Mouse (Mus musculus) limb, embryonic 14.5 days (tissue): ENCODE results near the gene Rps6ka1. TPM values are rescaled to one million over a fixed set of nuclear protein-coding genes. Genes with fewer than 3 reads are reported as not detected.
A peak's percentile ranks its signal among the peaks of the same experiment; 100 is the strongest.

Source experiments
- ATAC-seq: fragments of 200-750 bp; cut with Nextera tagmentation; 2 replicates; pipeline ENCODE4 v1.8.0; 2017; ENCODE audit warnings: low read depth, moderate number of reproducible peaks, moderate TSS enrichment; ENCODE audit not compliant: low FRiP score
- DNase-seq: peaks from one replicate; pipeline ENCODE4 v3.0.0-alpha.2; 2015; ENCODE audit warnings: low spot score
- H3K27ac ChIP-seq: fragments of 300-500 bp; sonication (generic); replicated peaks from 2 replicates; pipeline ENCODE4 v1.5.1; 2014; ENCODE audit warnings: low read depth, mild to moderate bottlenecking, low read length, moderate library complexity, mixed read lengths
- H3K27me3 ChIP-seq: fragments of 300-500 bp; sonication (generic); 2 replicates; pipeline ENCODE4 v1.6.1; 2014; ENCODE audit warnings: low read length, mixed read lengths; ENCODE audit not compliant: control insufficient read depth, insufficient read depth
- H3K36me3 ChIP-seq: fragments of 300-500 bp; sonication (generic); 2 replicates; pipeline ENCODE4 v1.6.1; 2014; ENCODE audit warnings: mild to moderate bottlenecking, low read length, moderate library complexity, mixed read lengths; ENCODE audit not compliant: control insufficient read depth, insufficient read depth
- H3K4me1 ChIP-seq: fragments of 300-500 bp; sonication (generic); 2 replicates; pipeline ENCODE4 v1.6.1; 2014; ENCODE audit warnings: antibody characterized with exemption, low read length, mixed read lengths; ENCODE audit not compliant: control insufficient read depth, insufficient read depth
- H3K4me2 ChIP-seq: fragments of 300-500 bp; sonication (generic); replicated peaks from 2 replicates; pipeline ENCODE4 v1.6.1; 2014; ENCODE audit warnings: low read depth, mild to moderate bottlenecking, low read length, moderate library complexity; ENCODE audit not compliant: severe bottlenecking
- H3K4me3 ChIP-seq: fragments of 300-500 bp; sonication (generic); replicated peaks from 2 replicates; pipeline ENCODE4 v1.5.1; 2014; ENCODE audit warnings: low read length
- H3K9ac ChIP-seq: fragments of 300-500 bp; sonication (generic); 2 replicates; pipeline ENCODE4 v1.6.1; 2014; ENCODE audit warnings: mild to moderate bottlenecking, low read depth, low read length, moderate library complexity; ENCODE audit not compliant: severe bottlenecking
- H3K9me3 ChIP-seq: fragments of 300-500 bp; sonication (generic); 2 replicates; pipeline ENCODE4 v1.6.1; 2016; ENCODE audit warnings: low read length; ENCODE audit not compliant: control insufficient read depth
- POLR2A ChIP-seq: fragments of 200-500 bp; IDR thresholded peaks from 2 replicates; pipeline ENCODE4 v1.8.0; 2012; ENCODE audit warnings: inconsistent platforms, mild to moderate bottlenecking, moderate library complexity, borderline replicate concordance; ENCODE audit not compliant: insufficient read depth, insufficient read length; ENCODE audit errors: extremely low read depth
- WGBS: fragments of 180-500 bp; shearing (Covaris S2); extraction: QIAGEN DNeasy Blood & Tissue Kit; methylation state at CpG from one replicate; pipeline ENCODE4 v1.1.7; 2014; 5-methylcytosine and 5-hydroxymethylcytosine counted together
- polyA plus RNA-seq, 2 experiments: library from polyadenylated mRNA; depleted of rRNA in 1 of 2; stranded (reverse) in 1 of 2; unstranded in 1 of 2; fragments of >200 nt; fragmentation: Nextera tagmentation in 1 of 2; extraction: Ambion mirVana in 1 of 2; gene quantifications; 2 replicates each; pipeline versions ENCODE4 v1.2.1 to v1.2.3; 2012 to 2014

Rps6ka1 gene
- polyA plus RNA-seq, 2 experiments = 25.1 to 33.8 TPM

- Histone ChIP-seq H3K4me1 (peaks cover 3% of the 10 kb centered on the region; the same call in 1 of the 2 replicates), H3K4me2 (no peak overlapping the region), H3K9me3 (no peaks in the 10 kb centered on the region), H3K9ac (no peak overlapping the region), H3K4me3 (no peak overlapping the region), H3K27ac (no peak overlapping the region), H3K27me3 (no peaks in the 10 kb centered on the region), H3K36me3 (no peaks in the 10 kb centered on the region)
- DNase-seq = no peak
- no peak for TF ChIP-seq POLR2A
- WGBS = 91% methylated on average over 2 of the region's 2 CpGs
- no peak for ATAC-seq
Observed at GRCm38 (mm10) chr4:133902510-133902909, 14.9 kb upstream of the Rps6ka1 start.

GRCm38 (mm10) chr4:133900887-133901286 lies 13.3 kb upstream of the Rps6ka1 start:
- H3K4me2 ChIP-seq = no peak overlapping the region
- peaks cover 3% of the 10 kb centered on the region; the same call in 1 of the 2 replicates for H3K4me1 ChIP-seq
- no peak for ATAC-seq
- WGBS = 81% methylated on average over 6 of the region's 6 CpGs
- no peak overlapping the region for H3K9ac ChIP-seq
- no peaks in the 10 kb centered on the region for H3K9me3 ChIP-seq
- no peaks in the 10 kb centered on the region for H3K36me3 ChIP-seq
- H3K4me3 ChIP-seq = no peak overlapping the region
- no peak for DNase-seq
- no peak for TF ChIP-seq POLR2A
- no peak overlapping the region for H3K27ac ChIP-seq
- no peaks in the 10 kb centered on the region for H3K27me3 ChIP-seq

GRCm38 (mm10) chr4:133900352-133900751 lies 12.8 kb upstream of the Rps6ka1 start:
- Histone ChIP-seq H3K36me3 (no peaks in the 10 kb centered on the region), H3K4me2 (no peak overlapping the region), H3K4me1 (peaks cover 3% of the 10 kb centered on the region; the same call in 1 of the 2 replicates), H3K9me3 (no peaks in the 10 kb centered on the region), H3K9ac (no peak overlapping the region), H3K27ac (no peak overlapping the region), H3K27me3 (no peaks in the 10 kb centered on the region), H3K4me3 (no peak overlapping the region)
- TF ChIP-seq POLR2A = no peak
- WGBS = 92% methylated on average over 6 of the region's 6 CpGs
- DNase-seq = no peak
- ATAC-seq = no peak

GRCm38 (mm10) chr4:133899241-133899800 lies 11.7 kb upstream of the Rps6ka1 start:
- DNase-seq = peak; percentile 26
- H3K36me3 ChIP-seq = no peaks in the 10 kb centered on the region
- no peak overlapping the region for H3K27ac ChIP-seq
- H3K9ac ChIP-seq = no peak overlapping the region
- no peak overlapping the region for H3K4me2 ChIP-seq
- no peaks in the 10 kb centered on the region for H3K27me3 ChIP-seq
- WGBS = 37% methylated on average over 9 of the region's 9 CpGs
- no peak overlapping the region for H3K4me3 ChIP-seq
- TF ChIP-seq POLR2A = no peak
- ATAC-seq = peak; percentile 47; the same call in 1 of the 2 replicates
- no peaks in the 10 kb centered on the region for H3K9me3 ChIP-seq
- peaks cover 3% of the 10 kb centered on the region; the same call in 1 of the 2 replicates for H3K4me1 ChIP-seq

GRCm38 (mm10) chr4:133898151-133898550 lies 10.6 kb upstream of the Rps6ka1 start:
- H3K4me2 ChIP-seq = no peak overlapping the region
- DNase-seq (no peak), ATAC-seq (no peak)
- TF ChIP-seq POLR2A = no peak
- no peaks in the 10 kb centered on the region for H3K27me3 ChIP-seq
- peaks cover 3% of the 10 kb centered on the region; the same call in 1 of the 2 replicates for H3K4me1 ChIP-seq
- WGBS = 21% methylated on average over 6 of the region's 6 CpGs
- no peak overlapping the region for H3K4me3 ChIP-seq
- H3K9me3 ChIP-seq = no peaks in the 10 kb centered on the region
- H3K27ac ChIP-seq = no peak overlapping the region
- H3K9ac ChIP-seq = no peak overlapping the region
- H3K36me3 ChIP-seq = no peaks in the 10 kb centered on the region

- WGBS = 72% methylated on average over 11 of the region's 11 CpGs
- Histone ChIP-seq H3K27ac (no peak overlapping the region), H3K9me3 (no peaks in the 10 kb centered on the region), H3K4me2 (no peak overlapping the region), H3K4me1 (peaks cover 3% of the 10 kb centered on the region; the same call in 1 of the 2 replicates), H3K4me3 (no peak overlapping the region), H3K36me3 (no peaks in the 10 kb centered on the region), H3K27me3 (no peaks in the 10 kb centered on the region), H3K9ac (no peak overlapping the region)
- no peak for TF ChIP-seq POLR2A
- DNase-seq = no peak
- ATAC-seq = no peak
Observed at GRCm38 (mm10) chr4:133897431-133897891, 9.9 kb upstream of the Rps6ka1 start.
